22 mouse cellular contexts compared by ENCODE assay signal in the genomic region with DNA sequence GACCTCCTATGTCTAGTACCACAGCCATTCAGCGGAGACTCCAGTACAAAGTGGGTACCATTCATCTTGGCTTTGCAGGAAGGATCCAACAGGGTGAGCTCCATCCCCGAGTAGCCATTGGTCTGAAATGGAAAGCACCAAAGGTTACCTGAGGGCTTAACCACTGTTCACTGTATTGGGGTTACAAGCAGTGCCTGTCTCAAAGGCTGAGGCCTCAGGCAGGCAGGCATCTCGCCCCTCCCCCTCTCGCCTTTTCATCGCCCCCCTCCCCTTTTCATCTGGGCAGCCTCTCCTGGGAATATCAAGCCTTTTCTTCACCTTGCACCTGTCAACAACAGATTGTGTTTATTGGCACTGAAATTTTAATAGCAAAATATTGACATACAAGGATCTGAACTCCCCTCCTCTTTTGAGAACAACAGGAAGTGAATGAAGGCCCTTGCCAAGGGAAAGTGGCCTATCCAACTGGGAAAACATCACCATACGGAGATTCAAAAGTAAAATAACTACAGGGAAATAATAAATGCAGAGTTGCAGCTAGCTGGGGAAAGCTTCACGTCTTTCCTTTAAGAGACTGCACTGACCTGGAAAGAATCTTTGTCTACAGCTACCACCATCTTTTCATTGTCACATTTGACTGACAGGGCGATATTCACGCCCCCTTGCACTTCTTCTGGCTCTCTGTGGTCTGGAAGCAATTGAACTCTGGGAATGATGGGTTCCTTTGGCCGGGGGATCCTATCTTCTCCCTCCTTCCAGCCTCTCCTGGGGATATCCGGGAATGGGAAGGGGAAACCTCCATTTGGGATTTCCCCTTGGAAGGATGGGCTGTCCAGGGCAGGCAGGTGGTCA.
DNase-seq lines count a peak whose midpoint lies in the region; ATAC-seq and TF ChIP-seq lines count a peak whose summit lies in the region.
"Had no signal": no experiment of that assay in that cellular context is flagged by ENCODE, and none has a peak within 500 bp of the region (broad histone marks: within the 10 kb centered on the region; RNA-seq: fewer than 3 reads in every experiment).

No protein-coding gene starts in this region.

- ATAC-seq in forebrain, embryonic 13.5 days, result peak; percentile 58
- no peak for ATAC-seq in forebrain, embryonic 11.5 days (replicated peaks; ENCODE audit: low FRiP score)
- ATAC-seq in hindbrain, embryonic 16.5 days, result no peak
- peak; percentile 25; the same call in 1 of the 2 replicates for ATAC-seq in forebrain, embryonic 16.5 days
- ATAC-seq: activated CD4-positive, CD25-positive, alpha-beta regulatory T cell, adult 4 months; intestine, embryonic 15.5 days; Patski had no signal

- no peak overlapping the region for H3K9ac ChIP-seq in forebrain, embryonic 13.5 days
- no peak overlapping the region for H3K9ac ChIP-seq in forebrain, embryonic 11.5 days (ENCODE audit: low read length)
- H3K9ac ChIP-seq in hindbrain, embryonic 16.5 days (ENCODE audit: low read depth, low read length), result no peak overlapping the region
- H3K9ac ChIP-seq in forebrain, embryonic 16.5 days (replicated peaks; ENCODE audit: low read depth, low read length), result no peak overlapping the region
- H3K9ac ChIP-seq: embryonic facial prominence, embryonic 15.5 days; heart, embryonic 13.5 days; intestine, embryonic 15.5 days had no signal

- WGBS in forebrain, embryonic 13.5 days, result 55% methylated on average over 11 of the region's 11 CpGs
- WGBS in forebrain, embryonic 11.5 days, result 59% methylated on average over 11 of the region's 11 CpGs
- 54% methylated on average over 11 of the region's 11 CpGs for WGBS in hindbrain, embryonic 10.5 days
- WGBS in hindbrain, embryonic 16.5 days, result 55% methylated on average over 11 of the region's 11 CpGs
- 54% methylated on average over 11 of the region's 11 CpGs for WGBS in forebrain, embryonic 16.5 days

- no peak overlapping the region for H3K4me2 ChIP-seq in forebrain, embryonic 13.5 days
- H3K4me2 ChIP-seq in forebrain, embryonic 11.5 days (ENCODE audit: low read depth, low read length, severe bottlenecking), result no peak overlapping the region
- H3K4me2 ChIP-seq in hindbrain, embryonic 16.5 days (ENCODE audit: low read length), result no peak overlapping the region
- H3K4me2 ChIP-seq in forebrain, embryonic 16.5 days (ENCODE audit: low read length), result no peak overlapping the region
- H3K4me2 ChIP-seq: embryonic facial prominence, embryonic 15.5 days; heart, embryonic 13.5 days; intestine, embryonic 15.5 days had no signal

- peaks cover 23% of the 10 kb centered on the region for H3K4me1 ChIP-seq in forebrain, embryonic 13.5 days
- H3K4me1 ChIP-seq in forebrain, embryonic 11.5 days (replicated peaks; ENCODE audit: control insufficient read depth, insufficient read depth, low read length), result peaks cover 7% of the 10 kb centered on the region; the same call in 1 of the 2 replicates
- H3K4me1 ChIP-seq in hindbrain, embryonic 10.5 days (replicated peaks), result peaks cover 42% of the 10 kb centered on the region
- H3K4me1 ChIP-seq in hindbrain, embryonic 16.5 days (ENCODE audit: control insufficient read depth, insufficient read depth, low read depth, low read length), result peaks cover 2% of the 10 kb centered on the region; the same call in 1 of the 2 replicates
- H3K4me1 ChIP-seq in forebrain, embryonic 16.5 days (replicated peaks; ENCODE audit: control insufficient read depth, insufficient read depth, low read length), result peaks cover 10% of the 10 kb centered on the region
- H3K4me1 ChIP-seq: intestine, embryonic 15.5 days had no signal

- no peaks in the 10 kb centered on the region for H3K9me3 ChIP-seq in forebrain, embryonic 13.5 days (replicated peaks)
- no peaks in the 10 kb centered on the region for H3K9me3 ChIP-seq in forebrain, embryonic 11.5 days (ENCODE audit: control insufficient read depth, low read length)
- no peaks in the 10 kb centered on the region for H3K9me3 ChIP-seq in hindbrain, embryonic 10.5 days
- no peaks in the 10 kb centered on the region for H3K9me3 ChIP-seq in hindbrain, embryonic 16.5 days (ENCODE audit: control insufficient read depth, low read length)
- H3K9me3 ChIP-seq in forebrain, embryonic 16.5 days (ENCODE audit: control insufficient read depth, low read length), result no peaks in the 10 kb centered on the region
- H3K9me3 ChIP-seq: embryonic facial prominence, embryonic 15.5 days; heart, embryonic 13.5 days; intestine, embryonic 15.5 days had no signal

- peaks cover 45% of the 10 kb centered on the region for H3K27me3 ChIP-seq in forebrain, embryonic 13.5 days
- H3K27me3 ChIP-seq in forebrain, embryonic 11.5 days (ENCODE audit: control insufficient read depth, insufficient read depth, low read length), result no peaks in the 10 kb centered on the region
- H3K27me3 ChIP-seq in hindbrain, embryonic 10.5 days (ENCODE audit: insufficient read depth, poor library complexity, severe bottlenecking), result peaks cover 5% of the 10 kb centered on the region; the same call in 1 of the 2 replicates
- no peaks in the 10 kb centered on the region for H3K27me3 ChIP-seq in hindbrain, embryonic 16.5 days (replicated peaks; ENCODE audit: control insufficient read depth, insufficient read depth, low read length)
- peaks cover 14% of the 10 kb centered on the region for H3K27me3 ChIP-seq in forebrain, embryonic 16.5 days (replicated peaks; ENCODE audit: control insufficient read depth, insufficient read depth, low read length)
- H3K27me3 ChIP-seq: CH12.LX; embryonic facial prominence, embryonic 15.5 days; heart, embryonic 13.5 days; intestine, embryonic 15.5 days; Patski had no signal

- no peak for DNase-seq in forebrain, embryonic 11.5 days (ENCODE audit: low spot score)
- peak; percentile 35 for DNase-seq in hindbrain, embryonic 10.5 days (ENCODE audit: low spot score)
- peak; percentile 80 for DNase-seq in brain, embryonic 14.5 days (ENCODE audit: low read depth)
- DNase-seq in adrenal gland, adult (ENCODE audit: inconsistent age in 2 of 2, low spot score in 1 of 2), result no peak
- DNase-seq: adrenal gland, adult 8-10 months; adrenal gland, postnatal 36 days; cerebellum, adult 11 months; cerebellum, adult 8-10 months; cerebellum, postnatal 14 days; embryo, embryonic 11 days; heart, postnatal 4 days; kidney, adult 18-20 months had no signal

- no peak overlapping the region for H3K27ac ChIP-seq in forebrain, embryonic 13.5 days
- H3K27ac ChIP-seq in forebrain, embryonic 11.5 days (ENCODE audit: low read depth, low read length), result no peak overlapping the region
- peak overlapping the region; percentile 79 for H3K27ac ChIP-seq in hindbrain, embryonic 10.5 days
- no peak overlapping the region for H3K27ac ChIP-seq in hindbrain, embryonic 16.5 days (ENCODE audit: low read depth, low read length)
- no peak overlapping the region for H3K27ac ChIP-seq in forebrain, embryonic 16.5 days (ENCODE audit: low read length)
- H3K27ac ChIP-seq: embryonic facial prominence, embryonic 15.5 days; heart, embryonic 13.5 days; intestine, embryonic 15.5 days had no signal

- H3K36me3 ChIP-seq in forebrain, embryonic 13.5 days (ENCODE audit: poor library complexity, severe bottlenecking), result no peaks in the 10 kb centered on the region
- no peaks in the 10 kb centered on the region for H3K36me3 ChIP-seq in forebrain, embryonic 11.5 days (ENCODE audit: control insufficient read depth, insufficient read depth, low read length)
- H3K36me3 ChIP-seq in hindbrain, embryonic 10.5 days, result peaks cover 15% of the 10 kb centered on the region
- no peaks in the 10 kb centered on the region for H3K36me3 ChIP-seq in hindbrain, embryonic 16.5 days (ENCODE audit: control insufficient read depth, insufficient read depth, low read length)
- H3K36me3 ChIP-seq in forebrain, embryonic 16.5 days (ENCODE audit: control insufficient read depth, insufficient read depth), result no peaks in the 10 kb centered on the region

- H3K4me3 ChIP-seq in forebrain, embryonic 13.5 days, result no peak overlapping the region
- H3K4me3 ChIP-seq in forebrain, embryonic 11.5 days (ENCODE audit: low read depth, low read length), result no peak overlapping the region
- no peak overlapping the region for H3K4me3 ChIP-seq in hindbrain, embryonic 10.5 days
- no peak overlapping the region for H3K4me3 ChIP-seq in hindbrain, embryonic 16.5 days (ENCODE audit: low read length)
- no peak overlapping the region for H3K4me3 ChIP-seq in forebrain, embryonic 16.5 days (replicated peaks; ENCODE audit: low read length)
- H3K4me3 ChIP-seq: embryonic facial prominence, embryonic 15.5 days; erythroblast, embryonic 14.5 days; heart, embryonic 13.5 days; intestine, embryonic 15.5 days had no signal

- TF ChIP-seq POLR2A in brain, embryonic 14.5 days (IDR thresholded peaks at IDR 0.05; ENCODE audit: borderline replicate concordance, extremely low read depth, insufficient read depth, insufficient read length, poor library complexity, severe bottlenecking), result no peak

- TF ChIP-seq CTCF in brain, embryonic 14.5 days (IDR thresholded peaks at IDR 0.05; ENCODE audit: borderline replicate concordance, extremely low read depth, insufficient read depth, insufficient read length), result no peak

Comparison
In these comparisons a context has a peak if more than half of its experiments do, and no peak if none do; other contexts are left out.
1. ATAC-seq: peak in forebrain, embryonic 13.5 days (single experiment) and forebrain, embryonic 16.5 days (single experiment); none in forebrain, embryonic 11.5 days (single experiment) and hindbrain, embryonic 16.5 days (single experiment).
2. DNase-seq: peak in hindbrain, embryonic 10.5 days (single experiment) and brain, embryonic 14.5 days (single experiment); none in forebrain, embryonic 11.5 days (single experiment) and adrenal gland, adult (0 of 2).